ENCODE assay signal across 9 mouse cellular contexts in the genomic region with DNA sequence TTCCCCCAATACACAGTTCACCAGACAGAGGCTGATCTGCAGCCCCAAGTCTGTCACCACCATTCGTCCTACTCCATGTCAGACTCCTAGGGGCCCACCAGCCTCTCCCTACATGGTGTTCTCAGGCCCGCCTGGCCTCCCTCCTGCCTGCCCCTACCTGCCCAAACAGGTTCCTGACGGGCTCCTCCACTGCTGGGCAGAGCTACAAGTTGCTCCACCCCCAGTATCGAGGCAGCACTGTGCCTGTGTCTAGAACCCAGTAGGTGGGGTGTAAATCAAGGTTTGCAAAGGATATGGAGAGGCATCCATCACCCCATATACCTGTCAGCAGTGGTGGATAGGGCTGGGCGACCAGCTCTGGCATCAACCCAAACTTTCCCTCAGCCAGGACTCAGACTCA. TPM values are rescaled to one million over a fixed set of nuclear protein-coding genes. Genes with fewer than 3 reads are reported as not detected.
DNase-seq lines count a peak whose midpoint lies in the region; ATAC-seq and TF ChIP-seq lines count a peak whose summit lies in the region.
"Had no signal": no experiment of that assay in that cellular context is flagged by ENCODE, and none has a peak within 500 bp of the region (broad histone marks: within the 10 kb centered on the region; RNA-seq: fewer than 3 reads in every experiment).

A gene (minus strand): TSS at position 154 of the 400 bp plus-strand sequence.

- TF ChIP-seq CTCF in thymus, adult 2 months (IDR thresholded peaks at IDR 0.05; ENCODE audit: borderline replicate concordance, control insufficient read depth, extremely low read depth, insufficient read depth, low read length, poor library complexity): no peak

- H3K27ac ChIP-seq in thymus, adult 2 months (ENCODE audit: control insufficient read depth, insufficient read depth, low read length): peak within 1 kb of the TSS; percentile 14; the same call in 1 of the 2 replicates
- peak within 1 kb of the TSS; percentile 93 for H3K27ac ChIP-seq in kidney, embryonic 15.5 days
- peak within 1 kb of the TSS; percentile 96 for H3K27ac ChIP-seq in lung, embryonic 15.5 days
- no peak within 1 kb of the TSS for H3K27ac ChIP-seq in midbrain, embryonic 15.5 days
- H3K27ac ChIP-seq: hindbrain, embryonic 15.5 days; macrophage had no signal

- H3K27me3 ChIP-seq in thymus, adult 2 months (ENCODE audit: control insufficient read depth, insufficient read depth, low read length): no peaks in the 10 kb centered on the region
- H3K27me3 ChIP-seq in kidney, embryonic 15.5 days: no peaks in the 10 kb centered on the region
- no peaks in the 10 kb centered on the region for H3K27me3 ChIP-seq in lung, embryonic 15.5 days
- no peaks in the 10 kb centered on the region for H3K27me3 ChIP-seq in midbrain, embryonic 15.5 days (replicated peaks)
- H3K27me3 ChIP-seq: hindbrain, embryonic 15.5 days had no signal

- H3K9me3 ChIP-seq in kidney, embryonic 15.5 days (replicated peaks): no peaks in the 10 kb centered on the region
- H3K9me3 ChIP-seq in lung, embryonic 15.5 days: no peaks in the 10 kb centered on the region
- H3K9me3 ChIP-seq in midbrain, embryonic 15.5 days: no peaks in the 10 kb centered on the region
- H3K9me3 ChIP-seq: hindbrain, embryonic 15.5 days had no signal

- H3K4me3 ChIP-seq in thymus, adult 2 months (ENCODE audit: control insufficient read depth, insufficient read depth, low read length): peak within 1 kb of the TSS; percentile 11; the same call in 1 of the 2 replicates
- peak within 1 kb of the TSS; percentile 37 for H3K4me3 ChIP-seq in kidney, embryonic 15.5 days (replicated peaks)
- H3K4me3 ChIP-seq in lung, embryonic 15.5 days: peak within 1 kb of the TSS; percentile 46
- H3K4me3 ChIP-seq in midbrain, embryonic 15.5 days: no peak within 1 kb of the TSS
- H3K4me3 ChIP-seq: hindbrain, embryonic 15.5 days had no signal

- H3K9ac ChIP-seq in kidney, embryonic 15.5 days: peak within 1 kb of the TSS; percentile 50
- H3K9ac ChIP-seq in lung, embryonic 15.5 days: peak within 1 kb of the TSS; percentile 55
- no peak within 1 kb of the TSS for H3K9ac ChIP-seq in midbrain, embryonic 15.5 days
- H3K9ac ChIP-seq: hindbrain, embryonic 15.5 days had no signal

- peak within 1 kb of the TSS; percentile 50 for H3K4me2 ChIP-seq in kidney, embryonic 15.5 days
- H3K4me2 ChIP-seq in lung, embryonic 15.5 days: peak within 1 kb of the TSS; percentile 49
- H3K4me2 ChIP-seq in midbrain, embryonic 15.5 days: no peak within 1 kb of the TSS
- H3K4me2 ChIP-seq: hindbrain, embryonic 15.5 days had no signal

- H3K36me3 ChIP-seq in thymus, adult 2 months (ENCODE audit: control insufficient read depth, insufficient read depth, low read length): no peaks in the 10 kb centered on the region
- no peaks in the 10 kb centered on the region for H3K36me3 ChIP-seq in kidney, embryonic 15.5 days
- H3K36me3 ChIP-seq in lung, embryonic 15.5 days: no peaks in the 10 kb centered on the region
- H3K36me3 ChIP-seq in midbrain, embryonic 15.5 days (replicated peaks): no peaks in the 10 kb centered on the region
- H3K36me3 ChIP-seq: hindbrain, embryonic 15.5 days had no signal

- H3K4me1 ChIP-seq in thymus, adult 2 months (replicated peaks; ENCODE audit: control insufficient read depth, insufficient read depth, low read length): peaks cover 6% of the 10 kb centered on the region
- H3K4me1 ChIP-seq in kidney, embryonic 15.5 days: peaks cover 32% of the 10 kb centered on the region
- H3K4me1 ChIP-seq in lung, embryonic 15.5 days: peaks cover 19% of the 10 kb centered on the region; the same call in 1 of the 2 replicates
- H3K4me1 ChIP-seq in midbrain, embryonic 15.5 days: peaks cover 7% of the 10 kb centered on the region

- TF ChIP-seq POLR2A in thymus, adult 2 months (IDR thresholded peaks at IDR 0.05; ENCODE audit: control insufficient read depth, extremely low read depth, insufficient read depth, low read length, poor library complexity): no peak

- 88% methylated on average over 5 of the region's 5 CpGs for WGBS in thymus, adult 2 months
- WGBS in kidney, embryonic 15.5 days: 25% methylated on average over 5 of the region's 5 CpGs
- 30% methylated on average over 5 of the region's 5 CpGs for WGBS in lung, embryonic 15.5 days
- 48% methylated on average over 5 of the region's 5 CpGs for WGBS in midbrain, embryonic 15.5 days

- ATAC-seq in kidney, embryonic 15.5 days (replicated peaks; ENCODE audit: low FRiP score): peak; percentile 75
- peak; percentile 83 for ATAC-seq in lung, embryonic 15.5 days (ENCODE audit: borderline replicate concordance, extremely low read depth, low FRiP score, low TSS enrichment)
- no peak for ATAC-seq in midbrain, embryonic 15.5 days (replicated peaks)

- DNase-seq in thymus, adult 2 months: no peak
- DNase-seq in thymus, postnatal 14 days: no peak
- DNase-seq in spleen, postnatal 10 days (ENCODE audit: low spot score in 2 of 2): no peak
- DNase-seq in right cerebral cortex, postnatal 25 days: no peak

RNA-seq across cellular contexts. Expression of the gene that starts here (rescaled TPM):
- 2.4 and 3.5 TPM in 2 replicates for polyA plus RNA-seq in thymus, adult 2 months (2012; rRNA removed)
- 7.8 TPM in 2 replicates for polyA plus RNA-seq in kidney, embryonic 15.5 days (2015; fragmentation: Nextera tagmentation; extraction: Ambion mirVana)
- polyA plus RNA-seq in lung, embryonic 15.5 days (2015; fragmentation: Nextera tagmentation; extraction: Ambion mirVana): 2.9 TPM in 2 replicates
- not detected in 2 replicates for polyA plus RNA-seq in midbrain, embryonic 15.5 days (2015; fragmentation: Nextera tagmentation; extraction: Ambion mirVana)
- polyA plus RNA-seq: hindbrain, embryonic 15.5 days; macrophage had no signal
